Mouse (Mus musculus) intestine, embryonic 14.5 days (tissue): ENCODE measurements around the gene Ckm. TPM values are rescaled to one million over a fixed set of nuclear protein-coding genes. Genes with fewer than 3 reads are reported as not detected.

ENCODE experiments used
- ATAC-seq: fragments of 200-750 bp; cut with Nextera tagmentation; replicated peaks from 2 replicates; pipeline ENCODE4 v1.8.0; 2017; ENCODE audit warnings: low read depth, moderate number of reproducible peaks, moderate TSS enrichment, moderate library complexity; ENCODE audit not compliant: low FRiP score, low TSS enrichment
- DNase-seq: peaks from one replicate; pipeline ENCODE4 v3.0.0-alpha.2; 2018; ENCODE audit warnings: low spot score
- H3K27ac ChIP-seq: fragments of 300-500 bp; sonication (generic); 2 replicates; pipeline ENCODE4 v1.5.1; 2014; ENCODE audit warnings: low read depth, mild to moderate bottlenecking, control low read depth
- H3K27me3 ChIP-seq: fragments of 300-500 bp; sonication (generic); replicated peaks from 2 replicates; pipeline ENCODE4 v1.6.1; 2014; ENCODE audit warnings: low read length, control low read depth; ENCODE audit not compliant: control insufficient read depth, insufficient read depth
- H3K36me3 ChIP-seq: fragments of 300-500 bp; sonication (generic); 2 replicates; pipeline ENCODE4 v1.6.1; 2014; ENCODE audit warnings: low read length, control low read depth; ENCODE audit not compliant: control insufficient read depth, insufficient read depth
- H3K4me1 ChIP-seq: fragments of 300-500 bp; sonication (generic); replicated peaks from 2 replicates; pipeline ENCODE4 v1.6.1; 2014; ENCODE audit warnings: low read length, control low read depth, mixed read lengths; ENCODE audit not compliant: control insufficient read depth, insufficient read depth
- H3K4me2 ChIP-seq: fragments of 300-500 bp; sonication (generic); 2 replicates; pipeline ENCODE4 v1.6.1; 2014; ENCODE audit warnings: low read length
- H3K4me3 ChIP-seq: fragments of 300-500 bp; sonication (generic); 2 replicates; pipeline ENCODE4 v1.5.1; 2014; ENCODE audit warnings: low read depth, low read length, control low read depth, mixed read lengths
- H3K9ac ChIP-seq: fragments of 300-500 bp; sonication (generic); 2 replicates; pipeline ENCODE4 v1.6.1; 2014; ENCODE audit warnings: mild to moderate bottlenecking, low read length
- H3K9me3 ChIP-seq: fragments of 300-500 bp; sonication (generic); 2 replicates; pipeline ENCODE4 v1.6.1; 2016; ENCODE audit warnings: low read length, control low read depth; ENCODE audit not compliant: control insufficient read depth
- WGBS: fragments of 180-500 bp; shearing (Covaris S2); extraction: QIAGEN DNeasy Blood & Tissue Kit; methylation state at CpG from one replicate; pipeline ENCODE4 v1.1.7; 2014; 5-methylcytosine and 5-hydroxymethylcytosine counted together
- polyA plus RNA-seq: library from polyadenylated mRNA; unstranded; fragments of >200 nt; fragmentation: Nextera tagmentation; extraction: Ambion mirVana; gene quantifications from 2 replicates; pipeline ENCODE4 v1.2.1, GENCODE M21; 2014

The Ckm gene
- polyA plus RNA-seq, result 0.60 and 1.1 TPM in 2 replicates

DNA sequence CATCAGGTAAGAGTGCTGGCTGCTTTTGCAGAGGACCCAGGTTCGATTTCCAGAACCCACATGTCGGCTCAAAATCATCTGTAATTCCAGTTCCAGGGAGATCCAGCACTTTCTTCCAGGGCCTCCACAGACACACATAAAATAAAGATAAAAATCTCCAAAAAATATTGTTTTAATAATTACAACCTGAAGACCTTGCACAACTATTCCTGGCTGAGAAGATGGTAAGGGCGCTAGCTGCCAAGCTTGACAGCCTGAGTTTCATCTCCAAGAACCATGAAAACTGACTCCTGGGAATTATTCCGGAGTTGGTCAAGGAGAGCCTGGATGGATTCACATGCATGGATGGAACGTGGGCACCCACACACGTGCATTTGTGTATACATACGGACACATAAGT is at the start of gene Ckm:
TSS of gene Ckm (plus strand) at position 301 of the 400 bp plus-strand sequence.
- H3K27ac ChIP-seq, result no peak within 1 kb of the TSS
- H3K9ac ChIP-seq, result peak within 1 kb of the TSS; percentile 41
- ATAC-seq (no peak), DNase-seq (no peak)
- H3K4me2 ChIP-seq, result peak within 1 kb of the TSS; percentile 98
- peaks cover 36% of the 10 kb centered on the region for H3K27me3 ChIP-seq
- no peaks in the 10 kb centered on the region for H3K36me3 ChIP-seq
- H3K9me3 ChIP-seq, result peaks cover 4% of the 10 kb centered on the region; the same call in 1 of the 2 replicates
- peak within 1 kb of the TSS; percentile 58 for H3K4me3 ChIP-seq
- 50% methylated on average over 7 of the region's 7 CpGs for WGBS
- no peaks in the 10 kb centered on the region for H3K4me1 ChIP-seq

DNA sequence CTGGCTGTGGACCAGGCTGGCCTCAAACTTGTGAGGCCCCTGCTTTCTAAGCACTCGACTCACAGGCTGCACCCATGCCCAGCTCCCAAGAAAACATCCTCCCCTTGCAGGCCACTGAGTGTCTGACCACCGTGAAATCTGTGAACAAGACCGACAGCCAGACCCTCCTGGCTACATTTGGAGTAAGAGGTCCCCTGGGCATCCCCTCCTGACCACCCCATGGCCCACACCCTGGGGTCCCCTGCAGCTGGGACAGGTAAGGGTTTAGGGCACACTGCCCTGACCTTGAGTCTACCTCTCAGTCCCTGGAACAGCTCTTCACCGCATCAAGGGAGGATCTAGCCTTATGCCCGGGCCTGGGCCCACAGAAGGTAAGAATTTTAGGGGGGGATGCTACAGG is 49.6 kb upstream of the Ckm start:
- no peak for ATAC-seq
- DNase-seq, result no peak
- Histone ChIP-seq H3K27ac (no peak overlapping the region), H3K4me2 (no peak overlapping the region), H3K9me3 (no peaks in the 10 kb centered on the region), H3K4me1 (peaks cover 8% of the 10 kb centered on the region), H3K9ac (no peak overlapping the region), H3K27me3 (no peaks in the 10 kb centered on the region), H3K4me3 (no peak overlapping the region), H3K36me3 (peaks cover 69% of the 10 kb centered on the region)
- 94% methylated on average over 5 of the region's 5 CpGs for WGBS

DNA sequence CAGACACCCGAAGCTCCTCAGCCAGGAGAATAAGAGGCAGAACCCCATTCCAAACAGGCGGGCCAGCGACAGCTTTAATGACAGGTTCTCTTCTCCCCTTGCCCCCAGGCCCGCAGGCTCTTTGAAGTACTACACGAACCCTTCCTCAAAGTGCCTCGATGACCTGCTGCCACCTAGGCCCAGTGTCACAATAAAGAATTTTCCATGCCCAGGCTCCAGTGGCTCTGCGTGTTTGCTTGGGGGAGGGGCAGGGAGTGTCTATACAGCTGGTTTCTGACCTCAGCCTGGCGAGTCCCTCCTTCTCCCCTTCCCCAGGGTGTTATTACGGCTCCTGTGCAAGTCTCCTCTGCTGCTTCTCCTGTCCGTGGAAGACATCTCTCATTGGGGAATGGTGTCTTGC is 48.3 kb upstream of the Ckm start:
- no peak overlapping the region for H3K27ac ChIP-seq
- peaks cover 13% of the 10 kb centered on the region for H3K4me1 ChIP-seq
- H3K4me3 ChIP-seq, result no peak overlapping the region
- DNase-seq (no peak), ATAC-seq (no peak)
- WGBS, result 67% methylated on average over 10 of the region's 10 CpGs
- no peaks in the 10 kb centered on the region for H3K27me3 ChIP-seq
- H3K4me2 ChIP-seq, result no peak overlapping the region
- H3K9me3 ChIP-seq, result no peaks in the 10 kb centered on the region
- peaks cover 58% of the 10 kb centered on the region for H3K36me3 ChIP-seq
- H3K9ac ChIP-seq, result no peak overlapping the region

DNA sequence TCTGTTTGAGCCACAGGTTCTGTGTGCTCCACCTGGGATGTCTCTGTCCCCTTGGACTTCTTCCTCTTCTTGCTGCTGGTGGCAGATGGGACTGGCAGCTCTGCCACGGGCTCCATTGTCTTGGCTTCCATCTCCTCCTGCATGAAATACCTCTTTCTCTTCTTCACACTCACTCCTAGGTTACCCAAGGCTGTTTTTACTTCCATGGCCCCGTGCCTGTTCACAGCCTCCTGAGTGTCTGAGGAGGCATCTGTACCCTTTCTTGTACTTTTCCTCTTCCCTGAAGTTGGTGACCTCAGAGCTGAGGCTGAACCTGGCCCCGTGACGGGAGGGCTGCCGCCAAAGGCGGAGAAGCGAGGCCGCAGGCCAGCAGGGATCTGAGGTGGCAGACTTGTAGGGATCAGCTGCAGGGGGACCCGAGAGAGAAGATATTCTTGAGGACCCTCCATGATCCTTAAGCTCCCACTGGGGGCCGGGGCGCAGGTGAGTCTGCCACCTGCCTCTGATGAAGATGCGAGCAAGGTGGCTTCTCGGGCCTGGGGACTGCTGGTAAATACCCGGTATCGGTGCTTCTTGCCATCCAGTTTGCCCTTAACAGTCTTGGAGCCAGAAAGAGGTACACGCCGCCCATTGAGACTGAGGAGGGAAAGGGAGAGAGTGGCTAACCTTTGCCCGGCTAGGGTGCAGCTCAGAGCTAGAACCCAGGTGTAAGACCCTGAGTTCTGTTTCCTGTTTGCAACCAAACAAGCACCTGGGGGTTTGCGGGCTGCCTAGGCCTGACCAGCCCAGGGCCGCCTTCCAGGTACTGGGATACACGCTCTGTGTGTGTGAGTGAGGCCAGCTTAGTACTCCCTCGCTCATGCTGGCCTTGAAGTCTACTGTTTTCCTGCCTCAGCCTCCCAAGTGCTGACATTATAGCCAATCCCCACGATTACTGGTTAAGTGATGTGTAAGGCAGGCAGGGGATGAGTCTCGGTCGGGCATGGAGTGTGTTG is 46.9 kb upstream of the Ckm start:
- H3K27ac ChIP-seq, result no peak overlapping the region
- no peaks in the 10 kb centered on the region for H3K9me3 ChIP-seq
- H3K27me3 ChIP-seq, result no peaks in the 10 kb centered on the region
- H3K4me2 ChIP-seq, result peak overlapping the region; percentile 98
- peak overlapping the region; percentile 71 for H3K4me3 ChIP-seq
- ATAC-seq, result no peak
- peaks cover 45% of the 10 kb centered on the region for H3K36me3 ChIP-seq
- peak overlapping the region; percentile 16; the same call in 1 of the 2 replicates for H3K9ac ChIP-seq
- H3K4me1 ChIP-seq, result peaks cover 22% of the 10 kb centered on the region
- no peak for DNase-seq
- 89% methylated on average over 25 of the region's 25 CpGs for WGBS

DNA sequence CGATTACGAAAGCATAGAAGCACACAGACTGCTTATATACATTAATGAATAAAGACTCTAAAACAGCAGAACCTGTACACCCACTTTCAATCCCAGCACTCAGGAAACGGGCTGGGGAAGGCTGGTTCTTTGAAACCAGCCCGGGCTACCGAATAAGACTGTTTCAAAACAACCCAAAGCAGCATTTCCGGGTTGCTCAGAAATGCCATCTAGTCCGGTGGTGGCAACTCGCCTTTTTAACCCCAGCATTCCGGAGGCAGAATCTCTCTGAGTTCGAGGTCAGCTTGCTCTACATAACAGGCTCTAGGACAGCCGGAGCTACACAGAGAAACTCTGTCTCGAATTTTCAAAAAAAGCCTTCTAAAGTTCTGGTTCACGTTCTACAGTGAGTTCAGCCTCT is 45.9 kb upstream of the Ckm start:
- H3K4me3 ChIP-seq, result peak overlapping the region; percentile 71
- H3K27ac ChIP-seq, result no peak overlapping the region
- peaks cover 22% of the 10 kb centered on the region for H3K4me1 ChIP-seq
- peak overlapping the region; percentile 98 for H3K4me2 ChIP-seq
- no peaks in the 10 kb centered on the region for H3K9me3 ChIP-seq
- H3K27me3 ChIP-seq, result no peaks in the 10 kb centered on the region
- H3K9ac ChIP-seq, result peak overlapping the region; percentile 64
- peaks cover 37% of the 10 kb centered on the region for H3K36me3 ChIP-seq
- no peak for DNase-seq
- WGBS, result 16% methylated on average over 13 of the region's 13 CpGs
- ATAC-seq, result no peak

DNA sequence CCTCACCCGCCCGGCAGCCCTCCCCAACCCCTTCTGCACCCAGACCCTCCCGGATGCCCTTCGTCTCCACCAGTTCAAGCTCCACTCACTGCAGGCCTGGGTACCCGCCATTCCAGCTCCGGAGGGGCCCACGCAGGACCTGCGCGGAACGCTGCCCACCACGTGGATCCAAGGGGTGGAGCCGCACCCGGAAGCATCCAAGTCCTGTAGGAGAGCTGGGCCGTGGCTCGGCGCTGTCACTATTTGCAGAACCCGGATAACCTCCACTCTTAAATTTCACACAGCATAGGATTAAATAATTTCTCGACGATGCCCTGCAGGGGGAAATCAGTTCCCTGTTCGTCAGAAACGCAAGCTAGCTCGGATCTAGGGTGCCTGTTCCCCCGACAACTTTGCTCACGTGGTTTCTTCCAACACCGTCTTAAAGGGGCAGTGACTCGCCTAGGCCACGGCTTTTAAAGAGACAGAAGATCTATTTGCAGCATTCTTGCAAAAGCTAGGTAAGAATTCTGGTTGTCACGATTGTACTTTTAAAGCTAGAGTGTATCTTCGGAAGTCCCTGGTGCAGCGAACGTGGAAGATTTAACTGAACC is 45.2 kb upstream of the Ckm start, which contains the start of the genes Cd3eap and Ppp1r13l:
TSS of gene Cd3eap (minus strand) at position 185 of the 593 bp plus-strand sequence.
TSS of gene Ppp1r13l (plus strand) at position 451 of the 593 bp plus-strand sequence.
- DNase-seq, result peak; percentile 97
- under 1% methylated on average over 31 of the region's 31 CpGs for WGBS

DNA sequence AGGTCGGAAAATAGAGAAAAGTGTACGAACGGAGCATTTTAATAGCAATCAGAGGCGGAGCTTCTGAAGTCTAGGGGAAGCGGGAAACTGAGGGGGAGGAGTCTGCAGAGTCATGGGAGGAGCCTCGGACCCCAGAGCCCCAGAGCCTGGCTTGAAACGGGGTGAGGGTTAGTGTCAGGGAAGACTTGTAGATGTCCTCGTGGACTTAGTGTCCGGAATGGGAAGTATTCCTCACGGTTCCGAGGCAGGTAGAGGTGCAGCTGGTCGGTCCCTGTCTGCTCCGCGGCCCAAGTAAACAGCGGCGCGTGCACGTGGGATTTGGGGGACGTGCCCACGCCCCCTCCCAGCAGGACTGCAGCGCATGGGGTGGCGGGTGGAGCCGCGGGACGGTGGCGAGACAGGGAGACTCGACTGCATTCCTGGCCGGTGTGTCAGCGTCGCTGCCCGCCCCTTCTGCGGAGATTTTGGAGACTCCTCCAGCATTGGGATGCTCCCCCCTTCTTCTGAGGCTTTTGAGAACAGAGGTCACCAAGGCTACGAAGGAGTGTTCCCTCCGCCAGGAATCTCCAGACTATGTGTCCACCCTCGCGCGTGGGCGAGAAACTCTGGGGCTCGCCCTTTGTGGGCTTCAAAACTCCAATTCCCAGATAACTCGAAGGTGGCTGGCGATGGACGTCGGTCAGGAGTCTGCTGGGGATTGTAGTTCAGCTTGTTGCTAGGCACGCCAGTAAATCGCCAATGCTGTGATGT is 44.5 kb upstream of the Ckm start:
- H3K9ac ChIP-seq, result peak overlapping the region; percentile 64
- H3K4me1 ChIP-seq, result peaks cover 22% of the 10 kb centered on the region
- peak; percentile 80 for DNase-seq
- H3K27ac ChIP-seq, result peak overlapping the region; percentile 78
- H3K9me3 ChIP-seq, result no peaks in the 10 kb centered on the region
- under 1% methylated on average over 45 of the region's 45 CpGs for WGBS
- H3K27me3 ChIP-seq, result no peaks in the 10 kb centered on the region
- peak overlapping the region; percentile 98 for H3K4me2 ChIP-seq
- H3K36me3 ChIP-seq, result peaks cover 26% of the 10 kb centered on the region
- peak overlapping the region; percentile 71 for H3K4me3 ChIP-seq
- peak; percentile 74 for ATAC-seq

More for the DNA sequence above, 45.2 kb upstream of the Ckm start, which contains the start of the genes Cd3eap and Ppp1r13l:
- ATAC-seq, result peak; percentile 65
- H3K36me3 ChIP-seq, result peaks cover 33% of the 10 kb centered on the region
- H3K27me3 ChIP-seq, result no peaks in the 10 kb centered on the region
- H3K4me2 ChIP-seq, result peak within 1 kb of the TSS; percentile 98
- peak within 1 kb of the TSS; percentile 78 for H3K27ac ChIP-seq
- H3K9me3 ChIP-seq, result no peaks in the 10 kb centered on the region
- peak within 1 kb of the TSS; percentile 64 for H3K9ac ChIP-seq
- peak within 1 kb of the TSS; percentile 71 for H3K4me3 ChIP-seq
- peaks cover 22% of the 10 kb centered on the region for H3K4me1 ChIP-seq

DNA sequence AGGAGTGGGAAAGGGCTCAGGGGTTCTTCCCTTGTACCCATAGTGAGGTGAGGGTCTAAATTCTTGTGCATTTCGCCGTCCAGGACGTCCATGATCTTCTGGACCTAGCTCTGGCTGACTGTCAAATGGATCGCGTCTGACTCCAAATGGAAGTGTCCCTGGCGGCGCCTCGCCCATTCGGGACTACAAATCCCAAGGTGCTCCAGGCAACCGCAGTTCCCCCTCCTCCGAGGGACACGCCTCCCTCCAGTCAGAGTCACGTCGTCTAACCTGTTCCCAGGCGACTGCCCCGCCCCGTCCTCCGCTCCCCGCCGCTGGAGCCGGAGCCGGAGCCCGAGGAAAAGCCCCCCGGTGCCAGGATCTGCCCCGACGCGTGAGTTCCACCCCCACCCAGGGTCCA is 43.6 kb upstream of the Ckm start:
- peak overlapping the region; percentile 44 for H3K9ac ChIP-seq
- under 1% methylated on average over 27 of the region's 27 CpGs for WGBS
- H3K4me2 ChIP-seq, result peak overlapping the region; percentile 98
- peaks cover 22% of the 10 kb centered on the region for H3K4me1 ChIP-seq
- 0 out of 2 replicates have a peak overlapping the region, but pooled peaks have one; percentile 16 for H3K27ac ChIP-seq
- H3K9me3 ChIP-seq, result no peaks in the 10 kb centered on the region
- peak; percentile 59 for ATAC-seq
- peak overlapping the region; percentile 71 for H3K4me3 ChIP-seq
- peaks cover 18% of the 10 kb centered on the region for H3K36me3 ChIP-seq
- peak; percentile 89 for DNase-seq
- no peaks in the 10 kb centered on the region for H3K27me3 ChIP-seq
